Mouse (Mus musculus): ENCODE measurements around the gene Gm45713. TPM values are rescaled to one million over a fixed set of nuclear protein-coding genes. Genes with fewer than 3 reads are reported as not detected.

The Gm45713 gene
- 0.61 TPM for polyA plus RNA-seq (2015; fragmentation: Illumina TruSeq; extraction: RNeasy Lipid Tissue Mini Kit (QIAGEN cat#74804); ENCODE audit: insufficient read depth, low read depth, low replicate concordance)

GRCm38 (mm10) chr7:45135993-45136567 is at the start of gene Gm45713, which contains the start of gene Flt3l:
Gene Gm45713 (minus strand): TSS chr7:45136231.
Gene Flt3l (minus strand): TSS chr7:45136432.

DNA sequence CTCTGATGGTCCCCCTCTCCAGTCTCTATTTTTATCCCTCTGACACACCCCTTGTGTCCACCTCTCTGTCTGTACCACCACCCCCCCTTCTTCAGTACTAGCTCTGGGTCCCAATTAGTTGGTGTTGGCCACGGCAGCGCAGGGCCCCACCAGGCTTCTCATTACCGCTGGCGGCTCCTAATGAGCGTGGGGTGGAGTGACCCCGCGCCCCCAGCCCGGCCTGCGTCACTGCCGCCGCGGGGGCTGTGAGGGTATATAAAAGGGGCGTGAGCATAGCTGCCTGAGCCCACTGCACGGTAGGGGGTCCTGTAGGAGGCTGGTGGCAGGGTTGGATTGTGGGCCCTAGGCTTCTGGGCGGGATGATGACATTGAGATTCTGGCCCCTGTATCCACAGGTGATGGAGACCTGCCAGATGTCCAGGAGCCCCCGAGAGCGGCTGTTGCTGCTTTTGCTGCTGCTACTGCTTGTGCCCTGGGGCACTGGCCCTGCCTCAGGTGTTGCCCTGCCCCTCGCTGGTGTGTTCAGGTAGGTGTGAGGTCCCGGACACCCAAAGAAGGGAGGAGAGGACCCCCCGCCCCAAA is 45.0 kb upstream of the Gm45713 start, which contains the start of gene Pth2:
TSS of gene Pth2 (plus strand) at position 100 of the 582 bp plus-strand sequence.

GRCm38 (mm10) chr7:45179469-45179868 is 43.4 kb upstream of the Gm45713 start, which contains the start of gene Gfy:
Gene Gfy (minus strand): TSS chr7:45179569.

DNA sequence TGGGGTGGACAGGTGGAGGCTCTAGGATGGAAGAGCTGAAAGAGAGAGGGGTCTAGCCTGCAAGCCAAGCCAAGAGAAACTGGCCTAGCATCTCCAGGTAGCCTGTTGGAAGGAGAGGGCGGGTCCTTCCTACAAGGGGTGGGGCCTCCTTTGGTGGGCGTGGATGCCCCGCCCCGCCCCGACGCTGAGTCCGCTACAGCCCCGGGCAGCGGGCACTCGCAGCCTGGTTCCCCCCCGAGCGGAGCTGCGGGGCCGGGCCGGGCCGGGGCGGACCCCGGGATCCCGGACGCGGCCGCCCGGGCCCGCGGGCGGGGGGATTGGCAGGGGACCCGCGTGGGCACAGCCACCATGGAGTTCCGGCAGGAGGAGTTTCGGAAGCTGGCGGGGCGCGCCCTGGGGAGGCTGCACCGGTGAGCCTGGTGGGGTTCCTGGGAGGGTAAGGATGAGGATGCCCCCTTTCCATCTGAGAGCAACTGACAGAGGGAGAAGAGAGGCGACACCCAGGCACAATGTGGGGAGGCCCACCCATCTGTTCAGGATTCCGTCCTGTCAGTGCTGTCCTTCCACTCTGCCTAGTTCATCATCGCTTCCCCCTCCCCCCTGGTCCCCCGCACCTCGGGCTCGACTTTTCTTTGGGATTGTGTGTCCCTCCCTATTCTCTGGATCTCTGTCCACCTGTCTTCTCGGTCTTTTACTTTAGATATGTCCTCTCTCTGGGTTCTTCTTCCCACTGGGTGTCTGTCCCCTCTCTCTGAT is 27.9 kb upstream of the Gm45713 start, which contains the start of gene Slc17a7:
TSS of gene Slc17a7 (plus strand) at position 215 of the 756 bp plus-strand sequence.

GRCm38 (mm10) chr7:45154096-45154992 is 18.3 kb upstream of the Gm45713 start, which contains the start of the genes Pih1d1 and Aldh16a1:
Gene Pih1d1 (plus strand): TSS chr7:45154303.
Gene Aldh16a1 (minus strand): TSS chr7:45154584.

GRCm38 (mm10) chr7:45128624-45129246 is 7.3 kb downstream of the Gm45713 start, which contains the start of gene Rpl13a:
Gene Rpl13a (minus strand): TSS chr7:45128761.

DNA sequence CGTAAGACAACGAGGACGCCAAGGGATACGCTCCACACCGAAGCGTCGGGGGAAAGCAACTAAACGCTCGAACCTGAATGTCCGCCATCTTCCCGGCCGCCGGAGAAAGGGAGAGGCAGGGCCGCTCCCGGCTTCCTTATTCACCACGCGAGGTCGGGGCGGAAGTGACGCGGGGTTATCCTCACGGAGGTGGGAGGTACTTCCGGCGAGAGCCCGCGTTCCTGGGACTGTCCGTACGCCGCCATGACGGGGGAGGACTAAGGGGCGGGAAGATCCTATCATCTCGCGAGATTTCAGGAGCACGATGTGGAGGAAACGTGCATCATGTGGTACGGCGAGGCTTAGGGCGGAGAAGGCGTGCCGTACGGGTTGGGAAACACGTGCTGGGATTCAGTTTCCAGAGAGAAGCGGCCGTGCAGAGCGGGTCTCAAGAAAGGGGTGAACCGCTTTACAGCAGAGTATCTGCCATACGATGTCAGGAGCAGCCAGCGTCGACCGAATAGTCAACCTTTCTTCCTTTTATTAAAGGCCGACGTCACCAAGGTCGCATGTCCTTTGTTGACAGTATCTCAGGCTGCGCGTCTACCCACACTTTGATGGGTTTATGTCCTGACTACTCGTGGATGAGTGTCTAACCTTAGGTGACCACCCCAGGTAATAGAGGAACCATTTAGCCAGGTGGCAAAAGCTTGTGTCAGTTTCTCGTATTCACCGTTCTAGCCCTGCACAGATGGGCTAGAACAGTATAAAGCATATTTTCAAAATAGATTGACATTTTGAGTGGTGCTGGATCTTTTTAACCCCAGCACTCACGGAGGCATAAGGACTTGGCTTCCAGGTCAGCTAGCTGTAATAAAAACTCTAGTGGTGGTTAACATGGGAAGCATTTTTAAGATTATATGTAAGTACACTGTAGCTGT is 11.5 kb downstream of the Gm45713 start, which contains the start of gene Rps11:
TSS of gene Rps11 (minus strand) at position 216 of the 920 bp plus-strand sequence.

DNA sequence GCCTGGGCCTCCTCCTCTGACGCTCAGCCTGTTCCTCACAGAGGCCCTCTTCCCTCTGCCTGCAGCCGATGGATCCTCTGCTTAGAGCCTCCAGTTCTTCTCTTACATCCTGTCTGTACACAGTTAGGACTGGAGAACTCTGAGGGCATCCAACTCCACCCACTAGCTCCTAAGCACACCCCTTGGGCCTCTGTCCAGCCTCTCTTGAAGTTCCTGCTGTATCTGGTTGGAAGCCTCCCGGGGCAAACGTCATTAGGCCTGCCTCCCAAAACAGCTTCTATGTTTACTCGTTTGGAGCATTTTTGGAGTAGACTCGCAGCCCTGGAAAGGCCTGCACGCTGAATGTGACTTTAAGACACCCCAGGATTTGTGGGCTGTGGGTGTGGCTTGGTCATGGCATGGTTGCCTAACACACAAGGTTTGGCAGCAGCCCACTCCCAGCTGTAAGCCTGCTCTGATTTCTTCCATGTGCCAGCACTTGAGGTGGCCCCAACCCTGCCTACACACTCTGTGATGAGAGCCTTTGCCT is 32.3 kb downstream of the Gm45713 start, which contains the start of gene Fcgrt:
TSS of gene Fcgrt (minus strand) at position 200 of the 529 bp plus-strand sequence.

DNA sequence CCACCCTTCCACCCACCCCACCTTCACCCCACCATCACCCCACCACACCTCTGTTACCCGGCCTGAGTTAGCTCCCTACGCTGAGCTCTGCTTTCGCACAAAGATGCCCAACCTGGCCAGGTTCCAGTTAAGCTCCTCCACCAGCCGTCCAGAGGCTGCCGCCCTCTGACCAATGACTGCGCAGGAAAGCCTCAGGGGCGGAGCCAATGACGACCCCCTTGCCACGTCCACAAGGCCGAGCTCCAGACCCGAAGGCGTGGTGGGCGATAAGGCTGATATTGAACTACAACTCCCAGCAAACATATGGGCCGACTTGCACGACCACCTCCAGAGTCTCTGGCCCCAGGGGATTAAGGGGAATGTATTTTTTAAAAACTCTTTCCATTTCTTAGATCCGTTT is 44.0 kb downstream of the Gm45713 start, which contains the start of gene Rcn3:
TSS of gene Rcn3 (minus strand) at position 174 of the 400 bp plus-strand sequence.

Other genes starting within 250 kb of the Gm45713 start
- gene Med25, start 243.5 kb downstream of the Gm45713 start, polyA plus RNA-seq (2015; fragmentation: Illumina TruSeq; extraction: RNeasy Lipid Tissue Mini Kit (QIAGEN cat#74804); ENCODE audit: insufficient read depth, low read depth, low replicate concordance), result 20.6 TPM
- gene Fuz, start 240.2 kb downstream of the Gm45713 start, polyA plus RNA-seq (2015; fragmentation: Illumina TruSeq; extraction: RNeasy Lipid Tissue Mini Kit (QIAGEN cat#74804); ENCODE audit: insufficient read depth, low read depth, low replicate concordance), result 9.6 TPM
- gene Ap2a1, start 206.7 kb downstream of the Gm45713 start, polyA plus RNA-seq (2015; fragmentation: Illumina TruSeq; extraction: RNeasy Lipid Tissue Mini Kit (QIAGEN cat#74804); ENCODE audit: insufficient read depth, low read depth, low replicate concordance), result 13.8 TPM
- gene Tsks, start 193.0 kb downstream of the Gm45713 start, polyA plus RNA-seq (2015; fragmentation: Illumina TruSeq; extraction: RNeasy Lipid Tissue Mini Kit (QIAGEN cat#74804); ENCODE audit: insufficient read depth, low read depth, low replicate concordance), result not detected
- gene Cpt1c, start 161.4 kb downstream of the Gm45713 start, polyA plus RNA-seq (2015; fragmentation: Illumina TruSeq; extraction: RNeasy Lipid Tissue Mini Kit (QIAGEN cat#74804); ENCODE audit: insufficient read depth, low read depth, low replicate concordance), result 3.9 TPM
- 31.9 TPM for gene Prmt1, start 149.7 kb downstream of the Gm45713 start, polyA plus RNA-seq (2015; fragmentation: Illumina TruSeq; extraction: RNeasy Lipid Tissue Mini Kit (QIAGEN cat#74804); ENCODE audit: insufficient read depth, low read depth, low replicate concordance)
- 70.4 TPM for gene Irf3, start 138.6 kb downstream of the Gm45713 start, polyA plus RNA-seq (2015; fragmentation: Illumina TruSeq; extraction: RNeasy Lipid Tissue Mini Kit (QIAGEN cat#74804); ENCODE audit: insufficient read depth, low read depth, low replicate concordance)
- gene Bcl2l12, start 137.5 kb downstream of the Gm45713 start, polyA plus RNA-seq (2015; fragmentation: Illumina TruSeq; extraction: RNeasy Lipid Tissue Mini Kit (QIAGEN cat#74804); ENCODE audit: insufficient read depth, low read depth, low replicate concordance), result 2.8 TPM
- gene Scaf1, start 119.9 kb downstream of the Gm45713 start, polyA plus RNA-seq (2015; fragmentation: Illumina TruSeq; extraction: RNeasy Lipid Tissue Mini Kit (QIAGEN cat#74804); ENCODE audit: insufficient read depth, low read depth, low replicate concordance), result 17.4 TPM
- 29.2 TPM for gene Rras, start 118.3 kb downstream of the Gm45713 start, polyA plus RNA-seq (2015; fragmentation: Illumina TruSeq; extraction: RNeasy Lipid Tissue Mini Kit (QIAGEN cat#74804); ENCODE audit: insufficient read depth, low read depth, low replicate concordance)
- 5.3 TPM for gene Prr12, start 83.3 kb downstream of the Gm45713 start, polyA plus RNA-seq (2015; fragmentation: Illumina TruSeq; extraction: RNeasy Lipid Tissue Mini Kit (QIAGEN cat#74804); ENCODE audit: insufficient read depth, low read depth, low replicate concordance)
- 12.8 TPM for gene Nosip, start 73.8 kb downstream of the Gm45713 start, polyA plus RNA-seq (2015; fragmentation: Illumina TruSeq; extraction: RNeasy Lipid Tissue Mini Kit (QIAGEN cat#74804); ENCODE audit: insufficient read depth, low read depth, low replicate concordance)
- 13.8 TPM for gene Prrg2, start 73.6 kb downstream of the Gm45713 start, polyA plus RNA-seq (2015; fragmentation: Illumina TruSeq; extraction: RNeasy Lipid Tissue Mini Kit (QIAGEN cat#74804); ENCODE audit: insufficient read depth, low read depth, low replicate concordance)
- 25.7 TPM for gene Rcn3, start 44.0 kb downstream of the Gm45713 start, polyA plus RNA-seq (2015; fragmentation: Illumina TruSeq; extraction: RNeasy Lipid Tissue Mini Kit (QIAGEN cat#74804); ENCODE audit: insufficient read depth, low read depth, low replicate concordance)
- 25.4 TPM for gene Fcgrt, start 32.4 kb downstream of the Gm45713 start, polyA plus RNA-seq (2015; fragmentation: Illumina TruSeq; extraction: RNeasy Lipid Tissue Mini Kit (QIAGEN cat#74804); ENCODE audit: insufficient read depth, low read depth, low replicate concordance)
- gene Rps11, start 11.8 kb downstream of the Gm45713 start, polyA plus RNA-seq (2015; fragmentation: Illumina TruSeq; extraction: RNeasy Lipid Tissue Mini Kit (QIAGEN cat#74804); ENCODE audit: insufficient read depth, low read depth, low replicate concordance), result 500 TPM
- 1,110 TPM for gene Rpl13a, start 7.5 kb downstream of the Gm45713 start, polyA plus RNA-seq (2015; fragmentation: Illumina TruSeq; extraction: RNeasy Lipid Tissue Mini Kit (QIAGEN cat#74804); ENCODE audit: insufficient read depth, low read depth, low replicate concordance)
- 14.1 TPM for gene Flt3l, start 201 bp upstream of the Gm45713 start, polyA plus RNA-seq (2015; fragmentation: Illumina TruSeq; extraction: RNeasy Lipid Tissue Mini Kit (QIAGEN cat#74804); ENCODE audit: insufficient read depth, low read depth, low replicate concordance)
- 8.8 TPM for gene Pih1d1, start 18.1 kb upstream of the Gm45713 start, polyA plus RNA-seq (2015; fragmentation: Illumina TruSeq; extraction: RNeasy Lipid Tissue Mini Kit (QIAGEN cat#74804); ENCODE audit: insufficient read depth, low read depth, low replicate concordance)
- 9.4 TPM for gene Aldh16a1, start 18.4 kb upstream of the Gm45713 start, polyA plus RNA-seq (2015; fragmentation: Illumina TruSeq; extraction: RNeasy Lipid Tissue Mini Kit (QIAGEN cat#74804); ENCODE audit: insufficient read depth, low read depth, low replicate concordance)
- gene Slc17a7, start 27.7 kb upstream of the Gm45713 start, polyA plus RNA-seq (2015; fragmentation: Illumina TruSeq; extraction: RNeasy Lipid Tissue Mini Kit (QIAGEN cat#74804); ENCODE audit: insufficient read depth, low read depth, low replicate concordance), result not detected
- gene Gfy, start 43.3 kb upstream of the Gm45713 start, polyA plus RNA-seq (2015; fragmentation: Illumina TruSeq; extraction: RNeasy Lipid Tissue Mini Kit (QIAGEN cat#74804); ENCODE audit: insufficient read depth, low read depth, low replicate concordance), result not detected
- not detected for gene Pth2, start 44.8 kb upstream of the Gm45713 start, polyA plus RNA-seq (2015; fragmentation: Illumina TruSeq; extraction: RNeasy Lipid Tissue Mini Kit (QIAGEN cat#74804); ENCODE audit: insufficient read depth, low read depth, low replicate concordance)
- gene Ccdc155, start 68.7 kb upstream of the Gm45713 start, polyA plus RNA-seq (2015; fragmentation: Illumina TruSeq; extraction: RNeasy Lipid Tissue Mini Kit (QIAGEN cat#74804); ENCODE audit: insufficient read depth, low read depth, low replicate concordance), result not detected
- gene Dkkl1, start 75.9 kb upstream of the Gm45713 start, polyA plus RNA-seq (2015; fragmentation: Illumina TruSeq; extraction: RNeasy Lipid Tissue Mini Kit (QIAGEN cat#74804); ENCODE audit: insufficient read depth, low read depth, low replicate concordance), result 7.0 TPM
- 98.6 TPM for gene Tead2, start 79.5 kb upstream of the Gm45713 start, polyA plus RNA-seq (2015; fragmentation: Illumina TruSeq; extraction: RNeasy Lipid Tissue Mini Kit (QIAGEN cat#74804); ENCODE audit: insufficient read depth, low read depth, low replicate concordance)
- 2.7 TPM for gene Cd37, start 102.9 kb upstream of the Gm45713 start, polyA plus RNA-seq (2015; fragmentation: Illumina TruSeq; extraction: RNeasy Lipid Tissue Mini Kit (QIAGEN cat#74804); ENCODE audit: insufficient read depth, low read depth, low replicate concordance)
- not detected for gene Slc6a16, start 104.9 kb upstream of the Gm45713 start, polyA plus RNA-seq (2015; fragmentation: Illumina TruSeq; extraction: RNeasy Lipid Tissue Mini Kit (QIAGEN cat#74804); ENCODE audit: insufficient read depth, low read depth, low replicate concordance)
- gene Slc6a21, start 141.3 kb upstream of the Gm45713 start, polyA plus RNA-seq (2015; fragmentation: Illumina TruSeq; extraction: RNeasy Lipid Tissue Mini Kit (QIAGEN cat#74804); ENCODE audit: insufficient read depth, low read depth, low replicate concordance), result not detected
- 15.2 TPM for gene Trpm4, start 197.5 kb upstream of the Gm45713 start, polyA plus RNA-seq (2015; fragmentation: Illumina TruSeq; extraction: RNeasy Lipid Tissue Mini Kit (QIAGEN cat#74804); ENCODE audit: insufficient read depth, low read depth, low replicate concordance)
- 0.89 TPM for gene Hrc, start 199.1 kb upstream of the Gm45713 start, polyA plus RNA-seq (2015; fragmentation: Illumina TruSeq; extraction: RNeasy Lipid Tissue Mini Kit (QIAGEN cat#74804); ENCODE audit: insufficient read depth, low read depth, low replicate concordance)
- gene Ppfia3, start 230.8 kb upstream of the Gm45713 start, polyA plus RNA-seq (2015; fragmentation: Illumina TruSeq; extraction: RNeasy Lipid Tissue Mini Kit (QIAGEN cat#74804); ENCODE audit: insufficient read depth, low read depth, low replicate concordance), result 0.92 TPM
- gene Lin7b, start 234.4 kb upstream of the Gm45713 start, polyA plus RNA-seq (2015; fragmentation: Illumina TruSeq; extraction: RNeasy Lipid Tissue Mini Kit (QIAGEN cat#74804); ENCODE audit: insufficient read depth, low read depth, low replicate concordance), result 4.4 TPM

Data from pancreas, adult 10 weeks (tissue).